Mouse (Mus musculus) midbrain, embryonic 12.5 days (tissue): Measurements from ENCODE around the gene Ext2. TPM values are rescaled to one million over a fixed set of nuclear protein-coding genes. Genes with fewer than 3 reads are reported as not detected.

Experiments
- ATAC-seq: fragments of 200-750 bp; cut with Nextera tagmentation; 2 replicates; pipeline ENCODE4 v1.8.0; 2017; ENCODE audit warnings: low read depth, moderate TSS enrichment, moderate library complexity; ENCODE audit not compliant: low FRiP score
- H3K27ac ChIP-seq: fragments of 300-500 bp; sonication (generic); replicated peaks from 2 replicates; pipeline ENCODE4 v1.5.1; 2016; ENCODE audit warnings: mild to moderate bottlenecking
- H3K27me3 ChIP-seq: fragments of 300-500 bp; sonication (generic); 2 replicates; pipeline ENCODE4 v1.6.1; 2016; ENCODE audit warnings: mild to moderate bottlenecking
- H3K36me3 ChIP-seq: fragments of 300-500 bp; sonication (generic); 2 replicates; pipeline ENCODE4 v1.6.1; 2016
- H3K4me1 ChIP-seq: fragments of 300-500 bp; sonication (generic); 2 replicates; pipeline ENCODE4 v1.6.1; 2016
- H3K4me2 ChIP-seq: fragments of 300-500 bp; sonication (generic); replicated peaks from 2 replicates; pipeline ENCODE4 v1.6.1; 2016; ENCODE audit warnings: mild to moderate bottlenecking, moderate library complexity
- H3K4me3 ChIP-seq: fragments of 300-500 bp; sonication (generic); 2 replicates; pipeline ENCODE4 v1.5.1; 2016; ENCODE audit warnings: mild to moderate bottlenecking
- H3K9ac ChIP-seq: fragments of 300-500 bp; sonication (generic); replicated peaks from 2 replicates; pipeline ENCODE4 v1.6.1; 2016; ENCODE audit warnings: mild to moderate bottlenecking, moderate library complexity
- H3K9me3 ChIP-seq: fragments of 300-500 bp; sonication (generic); 2 replicates; pipeline ENCODE4 v1.6.1; 2016; ENCODE audit warnings: mild to moderate bottlenecking
- WGBS: fragments of 180-500 bp; shearing (Covaris S2); methylation state at CpG from one replicate; pipeline ENCODE4 v1.1.7; 2016; 5-methylcytosine and 5-hydroxymethylcytosine counted together
- polyA plus RNA-seq: library from polyadenylated mRNA; unstranded; fragments of >200 nt; fragmentation: Nextera tagmentation; extraction: Ambion mirVana; gene quantifications from 2 replicates; pipeline ENCODE4 v1.2.1, GENCODE M21; 2016

The Ext2 gene
- polyA plus RNA-seq, 1 experiment from 2014 or later, result 75.3 TPM

DNA sequence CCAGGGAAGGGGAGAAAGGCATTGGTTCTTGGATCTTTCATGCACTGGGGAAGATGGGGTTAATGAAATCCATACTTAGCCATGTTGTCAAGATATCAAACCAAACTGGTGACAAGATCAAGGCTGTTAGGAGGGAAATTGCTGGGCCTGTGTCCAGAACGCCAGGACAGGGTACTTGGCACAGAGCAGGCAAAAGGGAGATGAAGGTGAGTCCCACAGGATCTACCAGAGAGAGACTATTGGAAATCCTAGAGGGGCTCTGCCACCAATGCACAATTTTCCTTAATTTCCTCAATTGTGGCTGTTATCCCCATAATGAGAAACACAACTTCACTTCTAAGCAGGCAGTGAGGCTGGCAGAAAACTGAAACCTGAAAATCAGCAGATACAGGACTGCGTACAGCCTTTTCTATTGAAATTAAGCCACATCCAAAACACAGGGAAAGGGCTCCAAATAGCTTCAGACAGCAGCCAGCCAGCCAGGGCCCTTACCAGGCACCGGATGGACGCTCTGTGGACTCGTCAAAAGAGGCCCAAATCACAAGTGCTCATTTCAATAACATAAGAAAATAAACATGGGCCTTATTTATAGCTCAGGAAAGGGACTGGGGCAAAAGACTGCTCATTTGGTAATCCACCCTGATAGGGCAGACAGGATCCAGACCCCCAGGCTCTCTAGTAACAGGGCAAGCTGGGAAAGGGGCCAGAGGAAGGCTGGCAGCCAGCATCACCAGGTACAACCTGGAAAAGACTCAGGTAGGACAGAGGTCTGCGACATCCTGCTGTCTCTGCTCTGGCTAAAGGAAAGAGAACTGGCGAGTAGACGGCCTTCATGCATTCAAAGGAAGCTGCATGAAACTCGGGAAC, 132.1 kb downstream of the Ext2 start:
- 81% methylated on average over 9 of the region's 9 CpGs for WGBS
- H3K9me3 ChIP-seq, result no peaks in the 10 kb centered on the region
- H3K9ac ChIP-seq, result no peak overlapping the region
- no peaks in the 10 kb centered on the region; the same call in 1 of the 2 replicates for H3K27me3 ChIP-seq
- no peak overlapping the region for H3K4me3 ChIP-seq
- H3K4me2 ChIP-seq, result no peak overlapping the region
- no peak for ATAC-seq
- H3K36me3 ChIP-seq, result no peaks in the 10 kb centered on the region
- no peak overlapping the region for H3K27ac ChIP-seq
- no peaks in the 10 kb centered on the region for H3K4me1 ChIP-seq

DNA sequence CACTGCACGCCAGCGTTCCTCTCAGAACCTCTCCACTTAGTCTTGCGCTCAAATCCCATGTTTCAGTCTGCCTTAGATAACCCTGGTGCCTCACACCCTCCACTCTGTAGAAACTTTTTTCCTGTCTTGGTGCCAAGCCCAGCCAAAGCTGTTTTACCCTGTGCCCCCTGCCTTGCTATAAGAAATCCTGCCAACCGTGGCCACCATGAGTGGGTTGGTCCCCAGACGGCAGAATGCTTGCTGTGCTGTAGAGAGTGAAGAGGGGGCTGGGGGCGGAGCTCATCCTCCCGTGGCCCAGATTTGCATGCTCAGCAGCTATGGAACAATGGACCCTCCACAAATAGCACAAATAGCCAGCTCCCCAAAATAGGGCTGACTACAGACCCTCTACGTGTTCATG, 138.7 kb downstream of the Ext2 start:
- Histone ChIP-seq H3K27me3 (0 out of 2 replicates have a peak, but pooled peaks cover 2% of the 10 kb centered on the region), H3K9ac (no peak overlapping the region), H3K4me1 (0 out of 2 replicates have a peak, but pooled peaks cover 4% of the 10 kb centered on the region), H3K36me3 (no peaks in the 10 kb centered on the region), H3K4me2 (no peak overlapping the region), H3K4me3 (no peak overlapping the region), H3K9me3 (no peaks in the 10 kb centered on the region), H3K27ac (no peak overlapping the region)
- 62% methylated on average over 8 of the region's 8 CpGs for WGBS
- no peak for ATAC-seq

DNA sequence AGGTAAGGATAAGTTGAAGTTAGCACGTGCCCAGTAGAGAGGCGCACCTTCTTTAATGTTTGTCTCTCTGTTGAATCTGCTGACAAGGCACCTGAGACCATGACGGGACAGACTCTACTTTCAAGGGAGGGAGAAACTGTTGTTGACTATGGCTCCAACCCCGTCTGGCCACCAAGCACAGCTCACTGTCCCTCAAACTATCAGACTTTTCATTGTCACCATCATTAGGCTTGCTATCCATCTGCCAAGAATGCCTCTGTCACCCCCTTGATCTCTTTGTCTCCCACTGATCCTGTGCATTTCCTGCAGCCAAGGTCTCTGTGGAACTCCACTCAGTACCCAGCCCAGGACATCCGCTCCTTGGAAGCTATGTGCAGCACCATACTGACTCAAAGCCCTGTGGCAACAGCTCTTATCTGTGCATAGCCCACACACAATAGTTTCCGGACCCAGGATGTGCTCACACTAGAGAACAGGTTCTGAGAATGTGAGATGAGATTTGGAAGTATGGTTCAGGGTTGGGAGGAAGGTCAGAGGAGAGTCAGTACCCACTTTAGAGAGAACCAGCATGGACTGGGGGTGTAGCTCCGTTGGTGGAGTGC, 139.7 kb downstream of the Ext2 start:
- Histone ChIP-seq H3K27ac (no peak overlapping the region), H3K36me3 (no peaks in the 10 kb centered on the region), H3K27me3 (0 out of 2 replicates have a peak, but pooled peaks cover 2% of the 10 kb centered on the region), H3K4me2 (no peak overlapping the region), H3K4me1 (0 out of 2 replicates have a peak, but pooled peaks cover 4% of the 10 kb centered on the region), H3K9ac (no peak overlapping the region), H3K4me3 (no peak overlapping the region), H3K9me3 (no peaks in the 10 kb centered on the region)
- no peak for ATAC-seq
- 84% methylated on average over 7 of the region's 7 CpGs for WGBS

DNA sequence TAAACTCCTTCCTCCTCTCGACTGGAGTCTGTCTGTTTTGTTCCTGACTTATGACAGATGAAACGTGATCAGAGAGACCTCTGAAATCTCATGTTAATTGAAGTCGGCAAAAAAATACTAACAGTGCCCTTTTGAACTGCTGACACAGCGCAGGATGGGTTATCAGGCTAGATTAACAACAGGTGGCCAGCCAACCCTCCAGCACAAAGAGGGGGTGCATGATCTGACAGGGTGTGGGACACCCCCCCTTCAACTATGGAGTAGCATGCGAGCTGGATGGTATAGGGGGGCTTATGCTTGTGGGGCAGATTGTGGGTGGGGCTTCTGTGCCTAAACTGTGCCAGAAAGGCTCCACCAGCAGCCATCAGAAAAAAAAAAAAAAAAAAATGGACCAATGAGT, 141.0 kb downstream of the Ext2 start:
- no peak overlapping the region for H3K4me3 ChIP-seq
- H3K9ac ChIP-seq, result no peak overlapping the region
- H3K4me2 ChIP-seq, result no peak overlapping the region
- no peak for ATAC-seq
- WGBS, result 61% methylated on average over 5 of the region's 5 CpGs
- 0 out of 2 replicates have a peak, but pooled peaks cover 2% of the 10 kb centered on the region for H3K27me3 ChIP-seq
- no peaks in the 10 kb centered on the region for H3K36me3 ChIP-seq
- no peak overlapping the region for H3K27ac ChIP-seq
- H3K4me1 ChIP-seq, result 0 out of 2 replicates have a peak, but pooled peaks cover 4% of the 10 kb centered on the region
- no peaks in the 10 kb centered on the region for H3K9me3 ChIP-seq

DNA sequence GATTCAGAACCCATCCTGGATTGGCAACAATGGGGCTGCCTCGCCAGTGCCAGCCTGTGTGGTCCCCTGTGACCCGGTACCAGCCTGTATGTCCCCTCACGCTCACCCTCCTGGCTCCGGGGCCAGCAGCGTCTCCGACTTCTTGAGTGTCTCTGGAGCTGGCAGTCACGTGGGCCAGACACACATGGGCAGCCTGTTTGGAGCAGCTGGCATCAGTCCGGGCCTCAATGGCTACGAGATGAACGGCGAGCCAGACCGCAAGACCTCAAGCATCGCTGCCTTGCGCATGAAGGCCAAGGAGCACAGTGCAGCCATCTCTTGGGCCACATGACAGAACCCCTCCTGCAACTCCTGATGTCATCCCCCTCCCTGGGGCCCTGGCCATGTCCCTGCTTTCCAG, 145.1 kb downstream of the Ext2 start:
- H3K9ac ChIP-seq, result no peak overlapping the region

DNA sequence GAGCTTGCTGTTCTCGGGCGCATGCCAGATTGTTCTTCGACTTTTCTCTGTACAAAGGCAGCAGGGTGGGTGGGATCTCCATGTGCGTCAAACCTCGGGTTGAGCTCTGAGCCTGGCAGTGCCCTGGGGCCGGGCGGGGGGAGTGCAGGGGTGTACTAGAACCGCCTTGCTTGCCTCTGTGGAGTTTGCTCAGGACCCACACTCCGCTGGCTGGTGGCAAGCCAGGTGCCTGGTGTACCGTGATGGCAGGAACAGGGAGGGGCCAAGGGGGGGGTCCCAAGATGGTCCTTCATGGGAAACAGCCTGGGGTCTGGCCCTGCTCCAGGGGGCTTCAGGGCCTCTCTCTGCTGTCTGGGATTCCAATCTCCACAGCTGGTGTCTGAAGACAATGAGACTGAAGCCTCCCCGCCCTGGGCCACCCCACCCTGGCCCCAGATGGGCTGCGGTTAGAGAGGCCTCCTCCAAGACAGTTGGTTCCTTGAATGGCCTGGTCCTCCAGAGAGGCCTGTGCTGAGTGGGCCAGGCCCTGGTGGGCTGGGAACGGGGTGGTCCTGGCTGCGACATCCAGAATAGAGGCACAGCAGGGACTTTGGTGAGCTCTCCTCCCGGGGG, 150.7 kb downstream of the Ext2 start:
- H3K4me1 ChIP-seq, result 0 out of 2 replicates have a peak, but pooled peaks cover 9% of the 10 kb centered on the region
- 66% methylated on average over 15 of the region's 15 CpGs for WGBS
- no peaks in the 10 kb centered on the region for H3K9me3 ChIP-seq
- H3K27me3 ChIP-seq, result peaks cover 23% of the 10 kb centered on the region
- no peak overlapping the region for H3K27ac ChIP-seq
- ATAC-seq, result no peak
- H3K4me2 ChIP-seq, result no peak overlapping the region
- H3K4me3 ChIP-seq, result no peak overlapping the region
- H3K36me3 ChIP-seq, result no peaks in the 10 kb centered on the region
- no peak overlapping the region for H3K9ac ChIP-seq

More for the DNA sequence above, 145.1 kb downstream of the Ext2 start:
- Histone ChIP-seq H3K4me3 (no peak overlapping the region), H3K36me3 (no peaks in the 10 kb centered on the region), H3K27me3 (no peaks in the 10 kb centered on the region), H3K4me1 (0 out of 2 replicates have a peak, but pooled peaks cover 6% of the 10 kb centered on the region), H3K4me2 (no peak overlapping the region), H3K9me3 (no peaks in the 10 kb centered on the region), H3K27ac (no peak overlapping the region)
- WGBS, result 92% methylated on average over 14 of the region's 14 CpGs
- ATAC-seq, result no peak

DNA sequence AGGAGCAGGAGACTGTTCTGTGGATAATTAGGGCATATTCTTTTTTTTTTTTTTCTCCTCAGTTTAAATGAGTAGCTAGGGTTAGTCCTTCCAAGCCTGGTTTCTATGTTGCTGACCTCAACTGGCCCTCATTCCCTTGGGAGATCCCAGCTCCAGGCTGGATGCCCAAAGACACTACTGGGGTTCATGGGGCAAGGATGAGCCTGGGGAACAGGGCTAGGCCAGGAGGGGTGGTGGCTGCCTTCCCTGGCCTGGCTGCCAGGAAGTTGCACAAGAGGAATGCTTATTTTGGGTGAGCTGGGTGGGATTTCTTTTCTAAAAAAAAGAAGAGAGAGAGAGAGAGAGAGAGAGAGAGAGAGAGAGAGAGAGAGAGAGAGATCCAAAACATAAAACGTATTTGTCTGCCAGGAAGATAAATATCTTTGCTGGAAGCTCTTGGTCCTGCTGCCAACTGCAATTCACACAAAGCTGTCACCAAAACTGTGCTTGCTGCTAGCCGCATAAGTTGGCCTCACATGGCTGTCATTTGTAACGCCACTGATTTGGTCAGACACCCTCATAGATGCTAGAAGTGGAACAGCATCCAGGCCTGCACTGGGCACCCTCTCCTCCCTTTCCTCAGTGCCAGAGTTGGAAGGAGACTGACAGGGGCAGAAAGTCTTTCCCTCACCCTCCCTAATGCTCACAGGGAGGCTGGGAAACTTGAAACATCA, 156.1 kb downstream of the Ext2 start:
- no peak for ATAC-seq
- H3K4me3 ChIP-seq, result no peak overlapping the region

DNA sequence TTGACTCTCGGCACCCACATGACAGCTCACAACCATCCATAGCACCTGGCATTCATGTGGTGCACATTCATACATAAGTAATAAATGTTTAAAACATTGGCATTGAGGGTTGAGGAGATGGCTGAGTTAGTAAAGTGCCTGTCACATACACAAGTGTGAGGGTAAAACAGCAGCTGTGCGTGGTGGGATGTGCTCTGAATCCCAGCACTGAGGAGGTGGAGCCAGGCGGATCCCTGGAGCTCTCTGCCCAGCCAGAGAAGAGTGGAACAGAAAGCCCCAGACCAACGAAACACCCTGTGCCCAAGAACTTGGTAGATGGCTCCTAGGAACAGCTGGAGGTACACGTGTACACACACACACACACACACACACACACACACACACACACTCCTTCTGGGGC, 156.9 kb downstream of the Ext2 start:
- H3K4me1 ChIP-seq, result peaks cover 9% of the 10 kb centered on the region
- no peak overlapping the region for H3K4me3 ChIP-seq
- H3K4me2 ChIP-seq, result no peak overlapping the region
- no peak overlapping the region for H3K9ac ChIP-seq
- no peaks in the 10 kb centered on the region for H3K9me3 ChIP-seq
- 67% methylated on average over 5 of the region's 5 CpGs for WGBS
- H3K27ac ChIP-seq, result no peak overlapping the region
- ATAC-seq, result no peak
- H3K36me3 ChIP-seq, result no peaks in the 10 kb centered on the region
- peaks cover 74% of the 10 kb centered on the region for H3K27me3 ChIP-seq

More for the DNA sequence above, 156.1 kb downstream of the Ext2 start:
- no peak overlapping the region for H3K9ac ChIP-seq
- H3K27me3 ChIP-seq, result peaks cover 72% of the 10 kb centered on the region
- peaks cover 9% of the 10 kb centered on the region for H3K4me1 ChIP-seq
- H3K36me3 ChIP-seq, result no peaks in the 10 kb centered on the region
- H3K27ac ChIP-seq, result no peak overlapping the region
- WGBS, result 83% methylated on average over 3 of the region's 3 CpGs
- H3K4me2 ChIP-seq, result no peak overlapping the region
- no peaks in the 10 kb centered on the region for H3K9me3 ChIP-seq

DNA sequence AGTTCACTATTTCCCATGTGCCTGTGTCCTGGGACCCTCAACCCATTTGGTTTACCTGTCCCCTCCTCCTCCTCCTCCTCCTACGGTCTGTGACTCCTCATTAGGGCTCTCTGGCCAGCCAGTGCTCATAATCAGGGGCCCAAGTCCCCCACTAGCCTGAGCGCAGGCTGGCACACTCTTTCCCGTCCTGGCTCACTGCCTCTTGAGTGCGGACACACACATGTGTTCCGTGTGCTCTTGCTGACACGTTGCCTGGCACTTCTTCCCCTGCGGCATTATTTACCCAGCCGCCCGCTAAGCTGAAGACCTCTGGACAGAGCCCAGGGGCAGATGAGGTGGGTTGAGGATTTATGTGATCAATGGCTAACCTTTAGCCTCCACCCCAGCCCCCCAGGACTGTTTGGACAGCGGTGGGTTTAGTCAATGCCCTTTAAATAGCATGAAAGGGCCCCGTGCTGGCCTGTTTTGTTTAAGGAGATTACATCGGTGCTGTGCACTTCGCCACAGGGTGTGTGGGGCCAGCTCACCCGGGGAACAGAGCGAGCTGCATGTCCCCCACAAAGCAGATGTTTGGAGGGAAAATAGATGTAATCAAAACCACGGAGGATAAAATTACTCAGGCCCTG, 160.0 kb downstream of the Ext2 start:
- Histone ChIP-seq H3K27ac (no peak overlapping the region), H3K4me2 (peak overlapping the region; percentile 13; the same call in 1 of the 2 replicates), H3K36me3 (no peaks in the 10 kb centered on the region), H3K27me3 (peaks cover 94% of the 10 kb centered on the region), H3K9me3 (no peaks in the 10 kb centered on the region), H3K4me3 (no peak overlapping the region), H3K4me1 (peaks cover 9% of the 10 kb centered on the region), H3K9ac (peak overlapping the region; percentile 24; the same call in 1 of the 2 replicates)
- 6% methylated on average over 16 of the region's 16 CpGs for WGBS
- no peak for ATAC-seq

DNA sequence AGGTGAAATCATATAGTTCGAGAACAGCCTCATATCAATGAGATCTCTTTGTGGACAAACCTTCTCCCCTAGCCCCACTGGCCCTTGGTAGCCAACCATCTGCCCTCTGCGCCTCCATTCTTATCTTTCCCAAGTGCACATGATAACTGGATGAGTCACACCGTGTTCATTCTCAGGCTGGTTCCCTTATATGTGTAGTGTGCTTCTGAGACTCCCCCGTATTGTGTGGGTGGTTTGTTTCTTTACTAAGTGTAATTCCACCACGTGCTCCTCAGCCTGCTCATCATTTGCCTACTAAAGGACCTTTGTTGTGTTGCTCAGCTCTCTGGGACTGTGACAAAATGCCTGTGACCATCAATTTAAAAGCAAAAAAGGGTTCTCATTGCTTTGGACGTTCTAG, 161.3 kb downstream of the Ext2 start:
- H3K4me1 ChIP-seq, result peaks cover 9% of the 10 kb centered on the region
- H3K9ac ChIP-seq, result no peak overlapping the region
- no peak overlapping the region for H3K4me3 ChIP-seq
- H3K4me2 ChIP-seq, result no peak overlapping the region
- no peaks in the 10 kb centered on the region for H3K36me3 ChIP-seq
- no peaks in the 10 kb centered on the region for H3K9me3 ChIP-seq
- H3K27me3 ChIP-seq, result peaks cover 95% of the 10 kb centered on the region
- WGBS, result 86% methylated on average over 6 of the region's 6 CpGs
- H3K27ac ChIP-seq, result no peak overlapping the region
- no peak for ATAC-seq

DNA sequence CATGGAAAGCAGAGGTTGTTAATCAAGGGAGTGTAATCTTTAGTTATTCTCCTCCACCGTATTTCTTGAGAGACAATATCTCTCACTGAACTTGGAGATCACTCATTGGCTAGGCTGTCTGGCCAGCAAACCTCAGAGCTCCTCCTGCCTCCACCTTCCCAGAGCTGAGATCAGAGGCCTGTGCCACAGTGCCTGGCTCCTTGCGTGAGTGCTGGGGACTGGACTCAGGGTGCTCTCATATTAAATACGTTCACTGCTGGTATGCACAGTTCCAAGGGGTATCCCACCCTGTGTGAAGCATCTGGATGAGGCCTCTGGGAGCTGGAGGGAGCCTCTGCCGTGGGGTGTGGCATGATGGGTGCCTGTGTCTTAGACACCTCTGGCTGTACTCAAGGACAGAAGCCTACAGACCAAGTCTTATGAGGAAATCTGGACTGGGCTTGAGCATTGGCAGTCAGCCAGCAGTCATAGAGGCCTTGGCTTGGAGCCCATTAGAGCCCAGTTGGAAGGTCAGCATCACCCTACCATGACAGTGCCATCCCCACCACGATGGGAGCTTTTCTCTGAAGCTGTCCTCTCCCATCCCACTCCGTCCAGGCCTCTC, 162.6 kb downstream of the Ext2 start:
- Histone ChIP-seq H3K9ac (no peak overlapping the region), H3K4me2 (no peak overlapping the region), H3K9me3 (no peaks in the 10 kb centered on the region), H3K27me3 (peaks cover 98% of the 10 kb centered on the region), H3K27ac (no peak overlapping the region), H3K36me3 (no peaks in the 10 kb centered on the region), H3K4me1 (peaks cover 9% of the 10 kb centered on the region), H3K4me3 (no peak overlapping the region)
- WGBS, result 76% methylated on average over 6 of the region's 6 CpGs
- ATAC-seq, result no peak
